Mouse (Mus musculus) liver, adult 2 months (tissue): ENCODE data around the gene Creb3l1.

Experiments
- CTCF ChIP-seq: fragments of 200-500 bp; IDR thresholded peaks from 2 replicates; pipeline ENCODE4 v1.5.1; 2011; ENCODE audit warnings: low read depth, low read length, control low read depth
- POLR2A ChIP-seq: fragments of 200-500 bp; IDR thresholded peaks from 2 replicates; pipeline ENCODE4 v1.6.1; 2011; ENCODE audit warnings: low read length, control low read depth; ENCODE audit not compliant: insufficient read depth; ENCODE audit errors: extremely low read depth

- no peak for TF ChIP-seq POLR2A
- no peak for TF ChIP-seq CTCF
These were observed 77.5 kb downstream of the Creb3l1 start for GRCm38 (mm10) chr2:91946836-91947235.
